Mouse (Mus musculus) ovary, postnatal 10 days (tissue): Measurements from ENCODE around the gene Tenm3.

Experiments used
- DNase-seq: peaks from one replicate; pipeline ENCODE4 v3.0.0; 2022; ENCODE audit warnings: low spot score

Gene Tenm3

GRCm38 (mm10) chr8:48809104-48809503, 34.6 kb downstream of the Tenm3 start:
- DNase-seq, result no peak

GRCm38 (mm10) chr8:48803070-48803469, 40.7 kb downstream of the Tenm3 start:
- no peak for DNase-seq

GRCm38 (mm10) chr8:48802231-48802630, 41.5 kb downstream of the Tenm3 start:
- no peak for DNase-seq

- no peak for DNase-seq
These were observed 45.8 kb downstream of the Tenm3 start for GRCm38 (mm10) chr8:48797955-48798359.

- no peak for DNase-seq
These were observed 49.5 kb downstream of the Tenm3 start for GRCm38 (mm10) chr8:48794285-48794684.

- DNase-seq, result no peak
These were observed 50.0 kb downstream of the Tenm3 start for GRCm38 (mm10) chr8:48793729-48794128.

GRCm38 (mm10) chr8:48792587-48793326, 51.0 kb downstream of the Tenm3 start:
- no peak for DNase-seq

- DNase-seq, result no peak
These were observed 60.4 kb downstream of the Tenm3 start for GRCm38 (mm10) chr8:48783308-48783707.

GRCm38 (mm10) chr8:48780628-48781027, 63.1 kb downstream of the Tenm3 start:
- DNase-seq, result no peak

GRCm38 (mm10) chr8:48779194-48779593, 64.6 kb downstream of the Tenm3 start:
- DNase-seq, result no peak

GRCm38 (mm10) chr8:48776081-48776480, 67.7 kb downstream of the Tenm3 start:
- DNase-seq, result no peak

GRCm38 (mm10) chr8:48775531-48776037, 68.2 kb downstream of the Tenm3 start:
- DNase-seq, result no peak

GRCm38 (mm10) chr8:48774837-48775236, 68.9 kb downstream of the Tenm3 start:
- DNase-seq, result no peak

- DNase-seq, result no peak
These were observed 77.1 kb downstream of the Tenm3 start for GRCm38 (mm10) chr8:48766545-48767234.

- DNase-seq, result no peak
These were observed 78.5 kb downstream of the Tenm3 start for GRCm38 (mm10) chr8:48765212-48765611.

GRCm38 (mm10) chr8:48764011-48764410, 79.7 kb downstream of the Tenm3 start:
- DNase-seq, result no peak

GRCm38 (mm10) chr8:48756874-48757273, 86.9 kb downstream of the Tenm3 start:
- DNase-seq, result no peak

GRCm38 (mm10) chr8:48755492-48755891, 88.3 kb downstream of the Tenm3 start:
- DNase-seq, result no peak

GRCm38 (mm10) chr8:48754959-48755358, 88.8 kb downstream of the Tenm3 start:
- DNase-seq, result no peak

GRCm38 (mm10) chr8:48751965-48752364, 91.8 kb downstream of the Tenm3 start:
- DNase-seq, result no peak

- DNase-seq, result no peak
These were observed 95.2 kb downstream of the Tenm3 start for GRCm38 (mm10) chr8:48748503-48749059.

- DNase-seq, result no peak
These were observed 99.8 kb downstream of the Tenm3 start for GRCm38 (mm10) chr8:48743912-48744311.

GRCm38 (mm10) chr8:48742741-48743140, 101.0 kb downstream of the Tenm3 start:
- no peak for DNase-seq
